Comparison of ENCODE assay signal across 7 mouse cellular contexts in the genomic region with DNA sequence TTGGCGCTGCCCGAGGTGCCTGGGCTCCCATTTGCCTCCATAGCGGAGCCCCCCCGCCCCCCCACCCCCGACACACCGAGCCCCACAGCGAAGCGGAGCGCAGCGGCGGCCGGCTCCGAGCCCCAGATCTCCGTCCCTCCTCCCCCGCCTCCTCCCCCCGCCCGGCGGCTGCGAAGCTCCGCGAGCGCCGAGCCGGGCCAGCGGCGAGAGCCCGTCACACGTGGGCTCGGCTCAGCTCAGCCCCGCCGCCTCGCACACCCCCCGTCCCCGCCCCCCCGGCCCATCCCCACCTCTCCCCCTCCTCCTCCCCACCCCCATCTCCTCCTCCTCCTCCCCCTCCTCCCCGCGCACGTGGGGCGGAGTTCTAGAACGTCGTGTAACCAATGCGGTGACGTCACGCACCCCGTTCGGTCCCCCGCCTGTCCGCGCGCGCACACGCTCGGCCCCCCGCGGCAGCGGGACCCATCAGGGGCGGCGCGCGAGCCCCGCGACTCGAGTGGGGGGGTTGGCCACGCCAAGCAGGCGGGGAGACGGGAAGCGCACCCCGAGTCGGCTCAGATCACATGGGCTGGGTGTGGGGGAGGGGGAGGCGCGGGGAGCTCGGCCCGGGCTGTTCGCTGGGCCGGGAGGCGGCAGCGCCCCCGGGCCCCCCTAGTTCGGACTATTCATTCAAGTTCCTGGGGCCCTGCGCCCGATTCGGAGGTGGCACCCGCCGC. TPM values are rescaled to one million over a fixed set of nuclear protein-coding genes. Genes with fewer than 3 reads are reported as not detected.
A peak's percentile ranks its signal among the peaks of the same experiment; 100 is the strongest.
DNase-seq lines count a peak whose midpoint lies in the region; ATAC-seq and TF ChIP-seq lines count a peak whose summit lies in the region.

Gene Msi2, minus strand, starts transcription at position 464 of the 716 bp plus-strand sequence.

- no peaks in the 10 kb centered on the region for H3K36me3 ChIP-seq in intestine, postnatal 0 days (ENCODE audit: control insufficient read depth, insufficient read depth)
- H3K36me3 ChIP-seq in limb, embryonic 10.5 days: peaks cover 23% of the 10 kb centered on the region
- no peaks in the 10 kb centered on the region for H3K36me3 ChIP-seq in midbrain, embryonic 13.5 days

- DNase-seq in adrenal gland, adult 8-10 months: peak; percentile 89
- DNase-seq in embryo, embryonic 9.5 days (ENCODE audit: extremely low spot score): peak; percentile 92
- DNase-seq in gastrocnemius, postnatal 4 days (ENCODE audit: low spot score in 2 of 2): peak; percentile 80 to 90
- peak; percentile 95 for DNase-seq in limb, embryonic 10.5 days (ENCODE audit: low spot score)
- peak; percentile 78 for DNase-seq in spleen, adult 12 weeks (ENCODE audit: low spot score)

- H3K9ac ChIP-seq in intestine, postnatal 0 days (ENCODE audit: low read depth, low read length): peak within 1 kb of the TSS; percentile 99
- H3K9ac ChIP-seq in midbrain, embryonic 13.5 days (replicated peaks): peak within 1 kb of the TSS; percentile 99

- H3K4me2 ChIP-seq in intestine, postnatal 0 days (replicated peaks; ENCODE audit: low read depth): peak within 1 kb of the TSS; percentile 99
- peak within 1 kb of the TSS; percentile 87 for H3K4me2 ChIP-seq in midbrain, embryonic 13.5 days (replicated peaks)

- WGBS in intestine, postnatal 0 days: under 1% methylated on average over 44 of the region's 84 CpGs
- WGBS in limb, embryonic 10.5 days: under 1% methylated on average over 54 of the region's 84 CpGs
- WGBS in midbrain, embryonic 13.5 days: 1% methylated on average over 28 of the region's 84 CpGs

- H3K27me3 ChIP-seq in intestine, postnatal 0 days (replicated peaks; ENCODE audit: control insufficient read depth, insufficient read depth, low read length): no peaks in the 10 kb centered on the region
- 0 out of 2 replicates have a peak, but pooled peaks cover 6% of the 10 kb centered on the region for H3K27me3 ChIP-seq in limb, embryonic 10.5 days (ENCODE audit: low read depth, poor library complexity, severe bottlenecking)
- 0 out of 2 replicates have a peak, but pooled peaks cover 2% of the 10 kb centered on the region for H3K27me3 ChIP-seq in midbrain, embryonic 13.5 days

- peak; percentile 83 for ATAC-seq in intestine, postnatal 0 days
- ATAC-seq in midbrain, embryonic 13.5 days: peak; percentile 85

- no peaks in the 10 kb centered on the region for H3K4me1 ChIP-seq in intestine, postnatal 0 days (replicated peaks; ENCODE audit: control insufficient read depth, insufficient read depth, low read length)
- peaks cover 58% of the 10 kb centered on the region for H3K4me1 ChIP-seq in limb, embryonic 10.5 days
- H3K4me1 ChIP-seq in midbrain, embryonic 13.5 days (replicated peaks): peaks cover 57% of the 10 kb centered on the region

- no peak for TF ChIP-seq CTCF in intestine, postnatal 0 days (IDR thresholded peaks at IDR 0.05; ENCODE audit: low read depth)

- H3K4me3 ChIP-seq in intestine, postnatal 0 days (ENCODE audit: low read depth, low read length): peak within 1 kb of the TSS; percentile 95
- H3K4me3 ChIP-seq in limb, embryonic 10.5 days: peak within 1 kb of the TSS; percentile 99
- H3K4me3 ChIP-seq in midbrain, embryonic 13.5 days (replicated peaks): peak within 1 kb of the TSS; percentile 93

- no peaks in the 10 kb centered on the region for H3K9me3 ChIP-seq in intestine, postnatal 0 days (ENCODE audit: control insufficient read depth)
- H3K9me3 ChIP-seq in limb, embryonic 10.5 days (replicated peaks): no peaks in the 10 kb centered on the region
- no peaks in the 10 kb centered on the region for H3K9me3 ChIP-seq in midbrain, embryonic 13.5 days

- H3K27ac ChIP-seq in intestine, postnatal 0 days (ENCODE audit: low read depth, low read length): peak within 1 kb of the TSS; percentile 95
- H3K27ac ChIP-seq in limb, embryonic 10.5 days: peak within 1 kb of the TSS; percentile 99
- peak within 1 kb of the TSS; percentile 93 for H3K27ac ChIP-seq in midbrain, embryonic 13.5 days

RNA-seq across cellular contexts. Expression of gene Msi2, which starts in this region (rescaled TPM):
- 100 to 1,000 TPM; 158 to 319 (median 228) TPM for total RNA-seq in adrenal gland, adult 8-10 months (2022)
- 100 to 1,000 TPM; 225 to 240 TPM for total RNA-seq in gastrocnemius, postnatal 4 days (2021)
- polyA plus RNA-seq in intestine, postnatal 0 days (2015; fragmentation: Nextera tagmentation; extraction: Ambion mirVana): 7.5 and 8.9 TPM in 2 replicates
- 16.8 and 18.1 TPM in 2 replicates for polyA plus RNA-seq in limb, embryonic 10.5 days (2016; fragmentation: Nextera tagmentation; extraction: Ambion mirVana)
- 38.5 and 41.0 TPM in 2 replicates for polyA plus RNA-seq in midbrain, embryonic 13.5 days (2015; fragmentation: Nextera tagmentation; extraction: Ambion mirVana)

Comparison
In these comparisons a context has a peak if more than half of its experiments do, and no peak if none do; other contexts are left out.
1. Peak in every context shown above with its lines: DNase-seq, ATAC-seq, H3K4me3 ChIP-seq and H3K27ac ChIP-seq.